ENCODE assay signal across 8 mouse cellular contexts in genomic region chr5:36811413-36811812, GRCm38 (mm10). TPM values are rescaled to one million over a fixed set of nuclear protein-coding genes. Genes with fewer than 3 reads are reported as not detected.
A peak's percentile ranks its signal among the peaks of the same experiment; 100 is the strongest.
DNase-seq lines count a peak whose midpoint lies in the region; ATAC-seq lines count a peak whose summit lies in the region.

No protein-coding gene starts in this region.

- no peak overlapping the region for H3K27ac ChIP-seq in intestine, embryonic 16.5 days (ENCODE audit: low read length)
- H3K27ac ChIP-seq in liver, embryonic 16.5 days (ENCODE audit: low read length): no peak overlapping the region
- no peak overlapping the region for H3K27ac ChIP-seq in neural tube, embryonic 15.5 days (replicated peaks)

- H3K9ac ChIP-seq in intestine, embryonic 16.5 days (ENCODE audit: low read depth, low read length): no peak overlapping the region
- H3K9ac ChIP-seq in liver, embryonic 16.5 days (ENCODE audit: low read depth, low read length): no peak overlapping the region
- no peak overlapping the region for H3K9ac ChIP-seq in neural tube, embryonic 15.5 days (replicated peaks)

- peak; percentile 78 for DNase-seq in CD4-positive, CD25-positive, alpha-beta regulatory T cell, adult 2 months (ENCODE audit: low read depth, low spot score)
- DNase-seq in MN1 (ENCODE audit: low spot score): peak; percentile 78
- peak; percentile 90 to 93 for DNase-seq in cerebellum, postnatal 10 days
- peak; percentile 38 to 58 for DNase-seq in frontal cortex, postnatal 25 days (ENCODE audit: low spot score in 2 of 2)
- peak; percentile 26 to 50 for DNase-seq in urinary bladder, postnatal 36 days (ENCODE audit: low spot score in 2 of 2)

- no peaks in the 10 kb centered on the region for H3K4me1 ChIP-seq in intestine, embryonic 16.5 days (ENCODE audit: control insufficient read depth, insufficient read depth, low read length)
- H3K4me1 ChIP-seq in liver, embryonic 16.5 days (ENCODE audit: control insufficient read depth, low read depth, low read length): no peaks in the 10 kb centered on the region
- H3K4me1 ChIP-seq in neural tube, embryonic 15.5 days: no peaks in the 10 kb centered on the region

- no peaks in the 10 kb centered on the region for H3K9me3 ChIP-seq in intestine, embryonic 16.5 days (ENCODE audit: control insufficient read depth, low read length)
- no peaks in the 10 kb centered on the region for H3K9me3 ChIP-seq in liver, embryonic 16.5 days (replicated peaks; ENCODE audit: control insufficient read depth, low read length)
- H3K9me3 ChIP-seq in neural tube, embryonic 15.5 days (replicated peaks): no peaks in the 10 kb centered on the region

- peak; percentile 55 for ATAC-seq in intestine, embryonic 16.5 days
- 0 out of 2 replicates have a peak, but pooled peaks have one; percentile 22 for ATAC-seq in liver, embryonic 16.5 days (ENCODE audit: low read depth)
- peak; percentile 43; the same call in 1 of the 2 replicates for ATAC-seq in neural tube, embryonic 15.5 days (ENCODE audit: low FRiP score)

- no peak overlapping the region for H3K4me3 ChIP-seq in intestine, embryonic 16.5 days (ENCODE audit: low read length)
- no peak overlapping the region for H3K4me3 ChIP-seq in liver, embryonic 16.5 days (ENCODE audit: low read depth, low read length)
- H3K4me3 ChIP-seq in neural tube, embryonic 15.5 days (replicated peaks): no peak overlapping the region

- 0 out of 2 replicates have a peak, but pooled peaks cover 4% of the 10 kb centered on the region for H3K36me3 ChIP-seq in intestine, embryonic 16.5 days (ENCODE audit: control insufficient read depth, insufficient read depth, low read length)
- peaks cover 2% of the 10 kb centered on the region; the same call in 1 of the 2 replicates for H3K36me3 ChIP-seq in liver, embryonic 16.5 days (ENCODE audit: control insufficient read depth, insufficient read depth)
- no peaks in the 10 kb centered on the region for H3K36me3 ChIP-seq in neural tube, embryonic 15.5 days

- WGBS in intestine, embryonic 16.5 days: 26% methylated on average over 3 of the region's 3 CpGs
- 28% methylated on average over 3 of the region's 3 CpGs for WGBS in liver, embryonic 16.5 days (ENCODE audit: insufficient replicate concordance)
- WGBS in neural tube, embryonic 15.5 days: 26% methylated on average over 3 of the region's 3 CpGs

- H3K27me3 ChIP-seq in intestine, embryonic 16.5 days (replicated peaks; ENCODE audit: control insufficient read depth, insufficient read depth, low read length): no peaks in the 10 kb centered on the region
- no peaks in the 10 kb centered on the region for H3K27me3 ChIP-seq in liver, embryonic 16.5 days (ENCODE audit: control insufficient read depth, insufficient read depth, low read depth, low read length)
- no peaks in the 10 kb centered on the region for H3K27me3 ChIP-seq in neural tube, embryonic 15.5 days (replicated peaks)

- no peak overlapping the region for H3K4me2 ChIP-seq in intestine, embryonic 16.5 days (ENCODE audit: low read depth, low read length)
- H3K4me2 ChIP-seq in liver, embryonic 16.5 days (ENCODE audit: low read depth, low read length): no peak overlapping the region
- no peak overlapping the region for H3K4me2 ChIP-seq in neural tube, embryonic 15.5 days

RNA-seq across cellular contexts. Expression of gene Mrfap1, which starts 14.8 kb away (rescaled TPM):
- 280 and 296 TPM in 2 replicates for polyA plus RNA-seq in intestine, embryonic 16.5 days (2015; fragmentation: Nextera tagmentation; extraction: Ambion mirVana)
- 106 and 110 TPM in 2 replicates for polyA plus RNA-seq in liver, embryonic 16.5 days (2015; fragmentation: Nextera tagmentation; extraction: Ambion mirVana)
- 315 and 350 TPM in 2 replicates for polyA plus RNA-seq in neural tube, embryonic 15.5 days (2015; fragmentation: Nextera tagmentation; extraction: Ambion mirVana)

RNA-seq across cellular contexts. Expression of gene Man2b2, which starts 19.0 kb away (rescaled TPM):
- 44.9 and 64.6 TPM in 2 replicates for polyA plus RNA-seq in intestine, embryonic 16.5 days (2015; fragmentation: Nextera tagmentation; extraction: Ambion mirVana)
- polyA plus RNA-seq in liver, embryonic 16.5 days (2015; fragmentation: Nextera tagmentation; extraction: Ambion mirVana): 17.4 and 21.7 TPM in 2 replicates
- 13.2 and 14.4 TPM in 2 replicates for polyA plus RNA-seq in neural tube, embryonic 15.5 days (2015; fragmentation: Nextera tagmentation; extraction: Ambion mirVana)

RNA-seq across cellular contexts. Expression of gene Ppp2r2c, which starts 56.9 kb away (rescaled TPM):
- polyA plus RNA-seq in intestine, embryonic 16.5 days (2015; fragmentation: Nextera tagmentation; extraction: Ambion mirVana): 0.40 and 0.42 TPM in 2 replicates
- polyA plus RNA-seq in liver, embryonic 16.5 days (2015; fragmentation: Nextera tagmentation; extraction: Ambion mirVana): 0.02 TPM in 1 of 2 replicates, not detected in the other
- polyA plus RNA-seq in neural tube, embryonic 15.5 days (2015; fragmentation: Nextera tagmentation; extraction: Ambion mirVana): 56.3 and 72.9 TPM in 2 replicates

Comparison
In these comparisons a context has a peak if more than half of its experiments do, and no peak if none do; other contexts are left out.
1. DNase-seq: peak in every context shown above with its lines; median percentile 92 in cerebellum, postnatal 10 days; 78 in CD4-positive, CD25-positive, alpha-beta regulatory T cell, adult 2 months; 78 in MN1; 48 in frontal cortex, postnatal 25 days; 38 in urinary bladder, postnatal 36 days.
2. RNA of gene Ppp2r2c, which starts 56.9 kb away (polyA plus RNA-seq): 56.3 to 72.9 TPM in neural tube, embryonic 15.5 days; 0.40 to 0.42 TPM in intestine, embryonic 16.5 days and 0.02 TPM in liver, embryonic 16.5 days; every median in the first group is over 10 times any median in the second.
3. Peak in every context shown above with its lines, with median percentiles within 50 percentile points of each other: ATAC-seq.